Mouse (Mus musculus) stomach, postnatal 0 days (tissue): ENCODE data around the gene Olfr452.

ENCODE experiments used
- CTCF ChIP-seq: IDR thresholded peaks from 2 replicates; pipeline ENCODE4 v1.5.1; 2016; ENCODE audit warnings: antibody characterized with exemption, low read depth, mild to moderate bottlenecking, moderate library complexity
- EP300 ChIP-seq: optimal IDR thresholded peaks from 2 replicates; pipeline ENCODE3; 2016; ENCODE audit warnings: antibody characterized with exemption

- TF ChIP-seq CTCF, result no peak
- no peak for TF ChIP-seq EP300
Measured at GRCm38 (mm10) chr6:42747846-42748245, 37.0 kb upstream of the Olfr452 start.
